Mouse (Mus musculus) olfactory bulb, adult 2 months (tissue): Measurements from ENCODE around the gene Asmt.

Experiments used
- CTCF ChIP-seq: fragments of 200-500 bp; IDR thresholded peaks from 2 replicates; pipeline ENCODE4 v1.5.1; 2012; ENCODE audit warnings: low read depth, mild to moderate bottlenecking, low read length, moderate library complexity; ENCODE audit not compliant: insufficient read depth
- POLR2A ChIP-seq: fragments of 200-500 bp; IDR thresholded peaks from 2 replicates; pipeline ENCODE4 v1.6.1; 2012; ENCODE audit warnings: mild to moderate bottlenecking, low read depth, low read length, moderate library complexity; ENCODE audit not compliant: insufficient read depth

DNA sequence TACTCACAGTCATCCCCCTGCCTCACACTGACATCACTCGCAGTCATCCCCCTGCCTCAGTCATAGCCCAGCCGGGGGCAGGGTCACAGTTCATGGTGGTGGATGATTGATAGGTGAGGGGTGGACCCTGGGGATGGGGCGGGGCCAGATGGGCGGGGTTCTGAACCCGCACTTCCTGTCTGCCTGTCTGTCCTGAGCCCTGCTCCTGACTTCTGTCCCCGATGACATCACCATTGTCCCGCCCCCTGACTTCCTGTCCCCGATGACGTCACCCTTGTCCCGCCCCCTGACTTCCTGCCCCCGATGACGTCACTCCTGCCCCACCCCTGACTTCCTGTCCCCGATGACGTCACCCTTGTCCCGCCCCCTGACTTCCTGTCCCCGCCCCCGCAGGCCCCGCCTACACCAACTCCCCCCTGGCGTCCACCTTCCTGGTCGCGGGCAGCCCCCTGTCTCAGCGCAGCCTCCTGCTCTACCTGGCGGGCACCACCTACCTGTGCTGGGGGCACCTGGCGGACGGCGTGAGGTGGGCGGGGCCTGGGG, 1.9 kb downstream of the Asmt start:
- TF ChIP-seq CTCF (no peak), POLR2A (no peak)
